8 mouse cellular contexts compared by ENCODE assay signal in genomic region chr19:38030673-38031137, GRCm38 (mm10). TPM values are rescaled to one million over a fixed set of nuclear protein-coding genes. Genes with fewer than 3 reads are reported as not detected.
DNase-seq lines count a peak whose midpoint lies in the region; ATAC-seq lines count a peak whose summit lies in the region.

No protein-coding gene starts in this region.

- H3K27ac ChIP-seq in embryonic facial prominence, embryonic 14.5 days (replicated peaks; ENCODE audit: low read depth, low read length), result no peak overlapping the region

- DNase-seq in adrenal gland, adult (ENCODE audit: inconsistent age in 2 of 2, low spot score in 1 of 2), result peak; percentile 68 to 83
- DNase-seq in adrenal gland, postnatal 4 days (ENCODE audit: low spot score in 2 of 2), result no peak
- peak; percentile 19 for DNase-seq in A20 (ENCODE audit: low read depth, low spot score)
- peak; percentile 71 for DNase-seq in embryonic facial prominence, embryonic 14.5 days (ENCODE audit: low spot score)
- DNase-seq in heart, postnatal 10 days, result peak; percentile 62 to 64
- DNase-seq in kidney, postnatal 10 days, result peak; percentile 86
- peak; percentile 75 to 87 for DNase-seq in lung, postnatal 4 days
- DNase-seq in testis, postnatal 14 days (ENCODE audit: low spot score), result peak; percentile 67

- peak overlapping the region; percentile 31; the same call in 1 of the 2 replicates for H3K4me2 ChIP-seq in embryonic facial prominence, embryonic 14.5 days (ENCODE audit: low read depth, low read length)

- H3K27me3 ChIP-seq in embryonic facial prominence, embryonic 14.5 days (replicated peaks; ENCODE audit: control insufficient read depth, insufficient read depth, low read length), result no peaks in the 10 kb centered on the region

- intact Hi-C loops in heart, postnatal 10 days (cut with DNase I), result no loop called here

- peak; percentile 64; the same call in 1 of the 2 replicates for ATAC-seq in embryonic facial prominence, embryonic 14.5 days (ENCODE audit: low read depth)

- no peak overlapping the region for H3K4me3 ChIP-seq in embryonic facial prominence, embryonic 14.5 days (ENCODE audit: low read depth, low read length)

- no peaks in the 10 kb centered on the region for H3K9me3 ChIP-seq in embryonic facial prominence, embryonic 14.5 days (ENCODE audit: control insufficient read depth, low read length)

- H3K36me3 ChIP-seq in embryonic facial prominence, embryonic 14.5 days (ENCODE audit: control insufficient read depth, insufficient read depth, low read length), result no peaks in the 10 kb centered on the region

- no peak overlapping the region for H3K9ac ChIP-seq in embryonic facial prominence, embryonic 14.5 days (ENCODE audit: low read depth, low read length)

- H3K4me1 ChIP-seq in embryonic facial prominence, embryonic 14.5 days (ENCODE audit: control insufficient read depth, insufficient read depth, low read length), result peaks cover 12% of the 10 kb centered on the region

- 5% methylated on average over 5 of the region's 23 CpGs for WGBS in embryonic facial prominence, embryonic 14.5 days

RNA-seq across cellular contexts. Expression of gene Myof, which starts 12.7 kb away (rescaled TPM):
- 10 to 100 TPM; 19.7 to 24.6 TPM for total RNA-seq in adrenal gland, postnatal 4 days (2021)
- 24.0 and 24.6 TPM in 2 replicates for polyA plus RNA-seq in embryonic facial prominence, embryonic 14.5 days (2014; fragmentation: Nextera tagmentation; extraction: Ambion mirVana)
- total RNA-seq in heart, postnatal 10 days (2021), result 10 to 100 TPM; 14.9 to 15.7 TPM

RNA-seq across cellular contexts. Expression of gene Cep55, which starts 24.1 kb away (rescaled TPM):
- total RNA-seq in adrenal gland, postnatal 4 days (2021), result 10 to 100 TPM in 1 of 2 experiments, 1 to 10 TPM in 1; 10.0 to 11.0 TPM
- 18.2 and 23.0 TPM in 2 replicates for polyA plus RNA-seq in embryonic facial prominence, embryonic 14.5 days (2014; fragmentation: Nextera tagmentation; extraction: Ambion mirVana)
- 1 to 10 TPM; 7.1 to 7.8 TPM for total RNA-seq in heart, postnatal 10 days (2021)

Comparison
In these comparisons a context has a peak if more than half of its experiments do, and no peak if none do; other contexts are left out.
1. DNase-seq: peak in adrenal gland, adult (2 of 2), A20 (single experiment), embryonic facial prominence, embryonic 14.5 days (single experiment), heart, postnatal 10 days (2 of 2), kidney, postnatal 10 days (single experiment), lung, postnatal 4 days (2 of 2) and testis, postnatal 14 days (single experiment); none in adrenal gland, postnatal 4 days (0 of 2).